Mouse (Mus musculus): Measurements from ENCODE around the gene Phf21a. TPM values are rescaled to one million over a fixed set of nuclear protein-coding genes. Genes with fewer than 3 reads are reported as not detected.

Gene Phf21a
- polyA plus RNA-seq, 1 experiment = 7.1 TPM

GRCm38 (mm10) chr2:92234768-92235332 lies 141.9 kb downstream of the Phf21a start:
- no peak for TF ChIP-seq GATA1 (IDR thresholded peaks at IDR 0.05; ENCODE audit: low read length)

GRCm38 (mm10) chr2:92240299-92240698 lies 147.4 kb downstream of the Phf21a start:
- no peak for TF ChIP-seq GATA1 (IDR thresholded peaks at IDR 0.05; ENCODE audit: low read length)

DNA sequence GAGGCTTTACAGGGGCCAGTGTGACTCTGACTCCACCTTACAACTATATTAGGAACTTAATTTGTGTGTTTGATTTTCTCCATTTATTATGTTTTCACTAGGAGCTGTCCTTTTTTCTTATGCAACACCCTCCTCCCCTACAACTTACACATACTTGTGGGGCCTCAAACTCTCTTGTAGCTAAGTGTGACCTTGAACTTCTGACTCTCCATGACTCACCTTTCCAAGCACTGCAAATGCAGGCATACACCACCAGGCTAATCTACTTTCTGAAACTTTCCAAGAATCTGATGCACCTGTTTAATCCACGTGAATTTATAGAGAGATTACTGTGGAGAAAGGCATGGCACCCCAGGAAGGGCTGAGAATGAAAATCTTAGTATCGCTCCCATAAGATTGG lies 147.9 kb downstream of the Phf21a start:
- no peak for TF ChIP-seq GATA1 (IDR thresholded peaks at IDR 0.05; ENCODE audit: low read length)

- no peak for TF ChIP-seq GATA1 (IDR thresholded peaks at IDR 0.05; ENCODE audit: low read length)
These were observed 148.4 kb downstream of the Phf21a start for GRCm38 (mm10) chr2:92241317-92241716.

- TF ChIP-seq GATA1 (IDR thresholded peaks at IDR 0.05; ENCODE audit: low read length) = no peak
These were observed 153.2 kb downstream of the Phf21a start for GRCm38 (mm10) chr2:92246112-92246511.

GRCm38 (mm10) chr2:92247711-92248110 lies 154.8 kb downstream of the Phf21a start:
- no peak for TF ChIP-seq GATA1 (IDR thresholded peaks at IDR 0.05; ENCODE audit: low read length)

DNA sequence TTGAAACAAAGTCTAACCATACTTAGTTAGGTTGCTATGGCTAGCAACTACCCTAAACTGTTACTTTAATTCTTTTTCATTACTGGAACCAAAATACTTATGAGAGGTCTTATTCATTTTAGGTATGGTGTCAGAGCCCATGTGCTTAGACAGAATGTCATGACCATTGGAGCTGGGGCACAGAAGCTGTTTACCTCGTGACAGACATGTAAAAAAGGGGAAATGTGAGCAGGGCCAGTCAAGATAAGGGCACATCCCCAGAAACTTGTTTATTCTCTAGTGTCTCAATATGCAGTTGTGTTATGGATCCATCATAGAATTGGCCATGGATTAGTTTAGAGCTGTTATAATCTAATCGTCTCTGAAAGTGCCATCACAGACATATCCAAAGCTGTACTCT lies 157.6 kb downstream of the Phf21a start:
- no peak for TF ChIP-seq GATA1 (IDR thresholded peaks at IDR 0.05; ENCODE audit: low read length)

DNA sequence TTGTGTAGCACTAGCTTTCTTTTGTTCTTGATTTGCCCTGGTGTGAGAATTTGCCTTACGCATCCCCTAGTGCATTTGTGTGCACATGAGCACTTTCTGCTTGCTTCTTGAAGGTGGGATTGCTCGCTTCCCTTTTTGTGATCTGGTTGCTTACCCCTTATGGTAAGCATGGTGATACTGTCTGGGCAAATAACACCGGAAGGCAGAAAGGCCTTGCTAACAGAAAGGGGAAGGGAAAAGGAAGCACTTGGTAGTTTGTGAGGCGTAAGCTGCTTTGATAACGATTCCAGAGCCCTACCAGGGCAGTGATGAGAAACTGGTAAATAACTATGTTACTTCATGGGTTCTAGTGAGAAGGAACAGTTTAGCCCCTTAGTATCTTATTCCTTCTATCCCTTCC lies 160.9 kb downstream of the Phf21a start:
- TF ChIP-seq GATA1 (IDR thresholded peaks at IDR 0.05; ENCODE audit: low read length) = no peak

DNA sequence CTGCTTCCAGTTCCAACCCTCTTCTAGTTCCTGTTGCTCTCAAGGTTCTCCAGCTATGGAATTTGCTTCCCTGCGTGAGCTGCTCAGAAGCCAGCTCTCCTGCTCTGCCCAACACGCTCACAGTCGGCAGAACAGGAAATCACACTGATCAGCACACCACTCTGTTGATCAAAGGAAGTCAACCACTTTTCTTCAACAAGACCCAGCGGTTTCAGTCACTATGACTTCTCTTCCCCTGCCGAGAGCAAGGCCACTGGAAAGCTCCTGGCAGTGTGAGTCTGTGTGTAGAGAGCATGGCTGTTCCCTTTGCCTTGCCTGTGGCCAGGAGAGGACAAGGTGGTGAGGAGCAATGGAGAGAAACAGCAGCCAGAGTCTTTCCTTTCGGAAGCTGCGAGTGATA lies 163.2 kb downstream of the Phf21a start:
- no peak for TF ChIP-seq GATA1 (IDR thresholded peaks at IDR 0.05; ENCODE audit: low read length)

- no peak for TF ChIP-seq GATA1 (IDR thresholded peaks at IDR 0.05; ENCODE audit: low read length)
These were observed 164.5 kb downstream of the Phf21a start for GRCm38 (mm10) chr2:92257372-92257956.

DNA sequence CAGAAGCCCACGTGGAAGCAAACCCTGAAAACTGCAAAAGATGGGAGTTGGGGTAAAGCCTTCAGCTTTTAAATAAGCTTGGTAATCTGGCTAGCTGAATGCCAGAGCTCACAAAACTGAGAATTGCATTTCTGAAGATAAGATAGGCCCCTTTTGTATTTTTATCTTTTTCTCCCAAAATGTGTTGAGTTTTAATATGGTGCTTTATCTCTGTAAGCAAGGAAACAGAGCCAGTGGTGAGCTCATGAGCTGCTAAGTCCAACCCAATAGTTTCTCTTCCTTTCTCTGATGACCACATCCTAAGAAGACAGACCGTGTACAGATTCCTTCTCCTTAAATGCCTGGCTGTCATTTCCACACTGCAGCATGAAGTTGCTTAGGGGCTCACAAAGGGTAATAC lies 167.0 kb downstream of the Phf21a start:
- peak; percentile 82 for TF ChIP-seq GATA1 (IDR thresholded peaks at IDR 0.05; ENCODE audit: low read length)

DNA sequence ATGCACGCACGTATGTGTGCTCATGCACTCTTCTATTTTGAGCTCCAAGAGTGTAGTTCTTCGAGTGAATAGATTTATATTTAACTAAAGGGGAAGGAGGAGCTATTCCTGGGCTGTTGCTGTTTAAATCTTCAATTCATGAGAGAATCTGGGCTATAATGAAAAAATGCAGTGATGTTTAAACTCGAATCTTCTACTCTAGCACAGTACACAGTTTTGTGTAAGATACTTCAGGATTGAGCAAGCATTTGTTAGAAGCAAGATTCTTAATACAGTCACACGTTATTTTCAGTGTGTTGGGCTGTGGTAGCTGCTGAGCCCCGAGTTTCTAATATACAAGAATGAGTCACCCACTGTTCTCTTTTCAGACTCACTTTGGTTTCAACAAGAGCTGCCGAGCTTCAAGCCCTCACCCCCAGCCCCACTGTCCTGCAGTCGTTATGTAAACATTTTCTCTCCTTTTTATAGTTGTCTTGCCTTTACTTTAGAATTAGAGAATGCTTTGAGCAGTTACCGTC lies 173.2 kb downstream of the Phf21a start:
- TF ChIP-seq GATA1 (IDR thresholded peaks at IDR 0.05; ENCODE audit: low read length) = no peak

- no peak for TF ChIP-seq GATA1 (IDR thresholded peaks at IDR 0.05; ENCODE audit: low read length)
These were observed 176.3 kb downstream of the Phf21a start for GRCm38 (mm10) chr2:92269227-92269626.

DNA sequence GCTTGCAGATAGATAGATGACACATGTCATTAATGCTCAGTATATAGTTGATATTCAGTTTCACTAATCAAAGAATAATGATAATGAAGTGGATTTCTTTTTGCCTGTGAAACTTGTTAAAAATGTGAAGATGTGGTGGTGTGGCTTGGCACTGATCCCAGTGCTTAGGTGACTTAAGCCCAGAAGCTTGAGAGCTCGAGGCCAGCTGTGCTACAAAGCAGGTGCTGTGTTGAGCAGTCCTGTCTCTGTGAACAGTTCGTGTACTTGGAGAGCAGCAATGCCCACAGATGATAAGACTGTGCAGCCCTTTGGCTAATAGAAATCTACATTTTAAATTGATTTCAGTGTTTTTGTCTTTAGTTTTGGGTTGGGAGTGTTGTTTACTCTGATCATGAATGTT lies 179.6 kb downstream of the Phf21a start:
- no peak for TF ChIP-seq GATA1 (IDR thresholded peaks at IDR 0.05; ENCODE audit: low read length)

DNA sequence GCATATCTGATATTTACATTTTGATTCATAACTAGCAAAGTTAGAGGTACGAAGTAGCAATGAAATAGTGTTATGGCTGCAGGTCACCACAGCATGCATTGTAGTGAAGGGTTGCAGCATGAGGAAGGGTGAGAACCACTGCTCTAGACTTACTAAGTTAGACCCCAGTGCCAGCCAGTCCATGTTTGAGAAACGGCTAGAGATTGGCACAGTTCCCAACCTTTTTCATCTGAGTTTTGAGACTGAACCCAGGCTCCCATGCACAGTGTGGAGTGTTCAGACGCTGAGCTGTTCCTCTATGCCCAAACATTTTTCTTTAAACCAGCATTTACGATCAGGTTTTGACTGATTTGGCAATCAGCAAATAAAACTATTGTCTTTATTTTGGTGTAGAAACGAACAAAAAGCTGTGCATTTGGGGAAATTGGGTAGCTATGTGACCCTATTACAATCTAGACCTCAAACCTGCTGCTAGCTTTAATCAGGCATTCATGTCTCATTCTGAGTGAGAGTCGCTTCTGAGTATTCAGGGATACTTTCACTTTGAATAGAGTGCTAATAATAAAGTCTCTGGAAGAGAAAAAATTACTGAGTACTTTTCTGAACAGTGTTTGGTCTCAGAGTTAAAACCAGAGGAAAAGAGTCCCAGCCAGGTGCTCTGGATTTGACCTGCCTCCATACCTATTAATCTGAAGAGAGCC lies 180.3 kb downstream of the Phf21a start:
- TF ChIP-seq GATA1 (IDR thresholded peaks at IDR 0.05; ENCODE audit: low read length) = no peak

- TF ChIP-seq GATA1 (IDR thresholded peaks at IDR 0.05; ENCODE audit: low read length) = no peak
These were observed 180.9 kb downstream of the Phf21a start for GRCm38 (mm10) chr2:92273802-92274183.

GRCm38 (mm10) chr2:92277787-92278186 lies 184.9 kb downstream of the Phf21a start:
- no peak for TF ChIP-seq GATA1 (IDR thresholded peaks at IDR 0.05; ENCODE audit: low read length)
